Mouse (Mus musculus): ENCODE measurements around the gene Ppt2. TPM values are rescaled to one million over a fixed set of nuclear protein-coding genes. Genes with fewer than 3 reads are reported as not detected.

Ppt2 gene
- polyA plus RNA-seq, 1 experiment = 32.7 TPM

DNA sequence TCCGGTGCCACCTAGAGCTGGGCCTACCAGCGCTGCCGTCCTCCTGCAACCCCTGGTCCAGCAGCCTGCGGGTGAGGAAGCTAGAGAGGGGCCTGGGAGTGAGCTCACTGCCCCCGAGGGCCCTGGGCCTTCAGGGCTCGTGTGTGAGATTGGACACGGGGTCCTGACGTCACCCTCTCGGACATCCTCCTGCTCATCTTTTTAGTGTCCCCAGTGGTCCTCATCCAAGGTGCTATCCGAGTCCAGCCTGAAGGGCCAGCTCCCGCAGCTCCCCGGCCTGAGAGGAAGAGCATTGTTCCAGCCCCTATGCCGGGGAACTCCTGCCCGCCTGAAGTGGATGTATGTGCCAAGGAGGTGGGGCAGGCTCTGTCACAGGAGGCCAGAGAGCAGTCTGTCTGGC is 22.5 kb upstream of the Ppt2 start:
- TF ChIP-seq CTCF (IDR thresholded peaks at IDR 0.05; ENCODE audit: extremely low read depth, insufficient read depth, low read length) (no peak), POLR2A (IDR thresholded peaks at IDR 0.05; ENCODE audit: extremely low read depth, insufficient read depth, low read length) (no peak)
- Histone ChIP-seq H3K27ac (ENCODE audit: insufficient read depth, low read length) (no peak overlapping the region), H3K4me1 (ENCODE audit: control insufficient read depth, insufficient read depth, low read length) (peaks cover 2% of the 10 kb centered on the region), H3K4me3 (ENCODE audit: insufficient read depth, low read length) (no peak overlapping the region)

DNA sequence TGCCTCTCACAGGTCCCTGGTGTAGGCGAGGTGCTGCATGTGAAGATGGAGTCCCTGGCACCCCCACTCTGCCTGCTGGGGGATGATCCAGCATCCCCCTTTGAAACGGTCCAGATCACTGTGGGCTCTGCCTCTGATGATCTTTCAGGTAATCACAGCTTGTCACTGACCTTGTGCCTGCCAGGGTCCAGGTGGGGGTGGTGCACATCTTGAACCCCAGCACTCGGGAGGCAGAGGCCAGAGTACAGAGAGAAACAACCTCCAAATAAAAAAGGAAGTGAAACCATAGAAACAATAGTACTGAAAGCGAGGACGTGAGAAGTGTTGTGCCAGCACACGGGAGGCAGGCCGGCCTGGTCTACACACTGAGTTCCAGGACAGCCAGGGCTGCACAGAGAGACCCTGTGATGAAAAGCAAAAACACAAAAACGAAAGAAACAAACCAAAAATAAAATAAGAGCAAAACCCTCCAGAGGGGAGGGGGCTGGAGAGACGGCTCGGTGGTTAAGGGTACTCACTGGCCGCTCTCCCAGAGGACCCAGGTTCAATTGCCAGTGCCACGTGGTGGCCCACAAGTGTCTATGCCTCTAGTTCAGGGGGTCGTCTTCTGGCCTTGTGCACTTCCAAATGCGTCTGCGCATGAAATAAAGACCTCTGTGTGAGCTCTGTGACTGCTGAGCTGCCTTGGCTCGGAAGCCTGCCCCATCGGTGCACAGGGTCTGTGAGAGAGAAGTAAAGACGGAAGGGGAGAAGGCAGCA is 21.0 kb upstream of the Ppt2 start:
- H3K27ac ChIP-seq (ENCODE audit: insufficient read depth, low read length) = no peak overlapping the region
- no peak overlapping the region for H3K4me3 ChIP-seq (ENCODE audit: insufficient read depth, low read length)
- TF ChIP-seq CTCF (IDR thresholded peaks at IDR 0.05; ENCODE audit: extremely low read depth, insufficient read depth, low read length) (no peak), POLR2A (IDR thresholded peaks at IDR 0.05; ENCODE audit: extremely low read depth, insufficient read depth, low read length) (no peak)

DNA sequence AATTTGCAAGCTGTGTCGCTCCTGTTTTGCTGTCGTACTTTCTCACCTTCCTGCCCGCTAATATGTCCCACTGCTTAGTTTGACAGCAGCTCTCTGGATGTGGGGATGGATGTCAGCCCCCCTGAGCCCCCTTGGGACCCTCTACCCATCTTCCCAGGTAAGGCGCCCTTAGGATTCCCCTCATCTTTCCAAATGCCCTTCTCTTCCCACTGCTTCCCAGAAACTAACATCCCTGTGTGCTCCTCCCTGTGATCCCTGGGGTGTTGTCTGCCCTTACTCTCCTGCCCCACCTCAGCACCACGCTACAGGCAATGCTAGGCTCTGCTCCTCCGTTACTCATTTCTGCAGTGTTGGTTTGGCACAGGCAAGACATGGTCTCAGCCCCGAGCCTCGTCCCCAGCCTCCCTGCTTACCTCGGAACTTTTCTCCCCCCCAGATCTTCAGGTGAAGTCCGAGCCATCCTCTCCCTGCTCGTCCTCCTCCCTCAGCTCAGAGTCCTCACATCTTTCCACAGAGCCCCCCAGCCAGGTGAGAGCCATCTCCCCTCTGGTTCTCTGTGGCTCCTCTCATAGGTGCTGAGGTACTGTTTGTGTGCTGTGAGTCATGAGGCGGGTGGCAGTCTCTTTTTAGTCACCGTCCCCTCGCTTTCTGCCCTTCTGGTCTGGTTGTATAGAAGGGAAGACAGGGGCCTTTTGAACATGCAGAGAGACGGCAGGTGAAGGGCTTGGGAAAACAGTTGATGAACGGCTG is 20.0 kb upstream of the Ppt2 start:
- Histone ChIP-seq H3K27ac (ENCODE audit: insufficient read depth, low read length) (no peak overlapping the region), H3K4me1 (ENCODE audit: control insufficient read depth, insufficient read depth, low read length) (peaks cover 2% of the 10 kb centered on the region), H3K4me3 (ENCODE audit: insufficient read depth, low read length) (peak overlapping the region; percentile 62; the same call in 1 of the 2 replicates)
- no peak for TF ChIP-seq CTCF (IDR thresholded peaks at IDR 0.05; ENCODE audit: extremely low read depth, insufficient read depth, low read length)
- no peak for TF ChIP-seq POLR2A (IDR thresholded peaks at IDR 0.05; ENCODE audit: extremely low read depth, insufficient read depth, low read length)

More for the DNA sequence above, 21.0 kb upstream of the Ppt2 start:
- peaks cover 2% of the 10 kb centered on the region for H3K4me1 ChIP-seq (ENCODE audit: control insufficient read depth, insufficient read depth, low read length)

DNA sequence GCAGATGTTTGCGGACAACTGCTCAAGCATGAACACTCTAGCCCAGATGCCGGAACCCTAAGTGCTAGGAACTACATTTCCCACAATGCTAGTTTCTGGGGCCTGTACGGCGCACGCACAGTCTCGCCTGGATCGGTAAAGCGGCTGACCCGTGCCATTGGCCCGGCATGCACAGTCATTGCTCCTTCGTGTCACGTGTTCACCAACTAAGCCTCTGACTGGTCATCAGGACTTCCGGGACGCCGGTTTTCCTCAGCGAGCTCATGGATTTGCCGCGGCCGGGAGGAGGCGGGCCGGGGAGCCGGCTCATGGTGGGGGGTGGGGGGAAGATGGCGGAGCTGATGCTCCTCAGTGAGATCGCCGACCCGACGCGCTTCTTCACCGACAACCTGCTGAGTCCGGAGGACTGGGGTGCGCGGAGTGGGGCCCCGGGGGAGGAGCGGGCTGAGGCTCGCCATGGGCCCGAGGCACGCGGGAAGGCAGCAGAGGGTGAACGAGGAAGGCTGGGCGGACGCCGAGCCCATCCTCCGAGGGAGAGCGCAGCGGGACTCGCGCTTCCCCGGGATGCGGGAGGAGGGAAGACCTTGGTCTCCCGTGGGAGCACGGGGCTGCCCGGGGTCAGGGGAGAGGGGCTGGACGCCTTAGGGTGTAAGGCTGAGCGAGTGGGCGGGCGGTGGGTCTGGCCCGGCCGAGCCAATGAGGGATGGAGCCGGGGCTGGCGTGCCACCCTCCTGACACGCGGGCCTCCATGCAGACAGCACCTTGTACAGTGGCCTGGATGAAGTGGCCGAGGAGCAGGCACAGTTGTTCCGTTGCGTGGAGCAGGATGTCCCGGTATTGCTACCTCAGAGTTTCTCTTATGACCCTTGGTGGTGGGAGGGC is 18.8 kb upstream of the Ppt2 start, which contains the start of gene Atf6b:
Atf6b (plus strand) TSS at position 241 of the 882 bp plus-strand sequence.
- H3K4me1 ChIP-seq (ENCODE audit: control insufficient read depth, insufficient read depth, low read length) = peaks cover 2% of the 10 kb centered on the region
- TF ChIP-seq CTCF (IDR thresholded peaks at IDR 0.05; ENCODE audit: extremely low read depth, insufficient read depth, low read length) = no peak
- 0 out of 2 replicates have a peak, but pooled peaks have one; percentile 46 for TF ChIP-seq POLR2A (IDR thresholded peaks at IDR 0.05; ENCODE audit: extremely low read depth, insufficient read depth, low read length)
- H3K27ac ChIP-seq (ENCODE audit: insufficient read depth, low read length) = no peak within 1 kb of the TSS
- peak within 1 kb of the TSS; percentile 62 for H3K4me3 ChIP-seq (ENCODE audit: insufficient read depth, low read length)

DNA sequence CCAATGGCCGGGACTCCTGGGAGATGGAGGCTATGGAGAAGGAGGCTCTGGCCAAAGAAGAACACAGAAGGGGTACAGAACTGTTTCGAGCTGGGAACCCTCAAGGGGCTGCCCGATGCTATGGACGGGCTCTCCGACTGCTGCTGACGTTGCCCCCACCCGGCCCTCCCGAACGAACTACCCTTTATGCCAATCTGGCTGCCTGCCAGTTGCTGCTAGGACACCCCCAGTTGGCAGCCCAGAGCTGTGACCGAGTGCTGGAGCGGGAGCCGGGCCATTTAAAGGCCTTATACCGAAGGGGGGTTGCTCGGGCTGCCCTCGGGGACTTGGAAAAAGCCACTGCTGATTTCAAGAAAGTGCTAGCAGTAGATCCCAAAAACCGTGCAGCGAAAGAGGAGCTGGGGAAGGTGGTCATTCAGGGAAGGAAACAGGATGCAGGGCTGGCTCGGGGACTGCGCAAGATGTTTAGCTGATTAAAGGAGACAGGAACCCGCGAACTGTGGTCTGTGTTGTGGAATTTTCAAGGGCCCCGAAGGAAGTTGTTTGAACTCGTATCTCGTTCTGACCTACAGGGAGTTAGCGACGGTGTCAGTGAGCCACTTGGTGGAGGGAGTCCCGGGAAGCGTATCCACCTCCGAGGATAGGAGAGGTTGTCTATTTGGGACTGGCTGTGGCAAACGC is 17.7 kb upstream of the Ppt2 start:
- Histone ChIP-seq H3K27ac (ENCODE audit: insufficient read depth, low read length) (no peak overlapping the region), H3K4me1 (ENCODE audit: control insufficient read depth, insufficient read depth, low read length) (peaks cover 3% of the 10 kb centered on the region), H3K4me3 (ENCODE audit: insufficient read depth, low read length) (no peak overlapping the region)
- TF ChIP-seq POLR2A (IDR thresholded peaks at IDR 0.05; ENCODE audit: extremely low read depth, insufficient read depth, low read length) (no peak), CTCF (IDR thresholded peaks at IDR 0.05; ENCODE audit: extremely low read depth, insufficient read depth, low read length) (no peak)

DNA sequence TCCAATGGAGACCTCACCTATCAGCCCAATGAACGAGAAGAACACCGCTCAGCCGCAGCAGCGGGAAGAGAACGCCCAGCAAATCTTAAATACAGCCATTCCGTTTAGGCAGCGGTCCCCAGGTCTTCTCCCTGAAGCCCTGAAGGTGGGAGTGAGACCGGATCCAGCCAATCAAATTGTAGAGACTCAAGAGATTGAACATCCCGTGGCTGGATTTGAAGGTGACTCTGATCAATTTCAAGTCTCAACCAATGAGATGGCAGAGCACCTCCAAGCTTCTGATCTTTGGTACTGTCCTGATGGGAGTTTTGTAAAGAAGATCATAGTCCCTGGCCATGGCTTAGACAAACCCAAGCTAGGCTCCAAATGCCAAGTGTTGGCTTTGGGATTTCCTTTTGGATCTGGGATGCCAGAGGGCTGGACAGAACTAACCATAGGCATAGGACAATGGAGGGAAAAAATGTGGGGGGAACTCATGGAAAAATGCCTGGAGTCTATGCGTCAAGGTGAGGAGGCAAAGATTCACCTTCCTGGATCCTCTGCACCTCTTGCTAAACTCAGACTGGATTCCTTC is 17.0 kb upstream of the Ppt2 start:
- Histone ChIP-seq H3K27ac (ENCODE audit: insufficient read depth, low read length) (no peak overlapping the region), H3K4me1 (ENCODE audit: control insufficient read depth, insufficient read depth, low read length) (peaks cover 3% of the 10 kb centered on the region), H3K4me3 (ENCODE audit: insufficient read depth, low read length) (peak overlapping the region; percentile 60)
- no peak for TF ChIP-seq POLR2A (IDR thresholded peaks at IDR 0.05; ENCODE audit: extremely low read depth, insufficient read depth, low read length)
- TF ChIP-seq CTCF (IDR thresholded peaks at IDR 0.05; ENCODE audit: extremely low read depth, insufficient read depth, low read length) = no peak

DNA sequence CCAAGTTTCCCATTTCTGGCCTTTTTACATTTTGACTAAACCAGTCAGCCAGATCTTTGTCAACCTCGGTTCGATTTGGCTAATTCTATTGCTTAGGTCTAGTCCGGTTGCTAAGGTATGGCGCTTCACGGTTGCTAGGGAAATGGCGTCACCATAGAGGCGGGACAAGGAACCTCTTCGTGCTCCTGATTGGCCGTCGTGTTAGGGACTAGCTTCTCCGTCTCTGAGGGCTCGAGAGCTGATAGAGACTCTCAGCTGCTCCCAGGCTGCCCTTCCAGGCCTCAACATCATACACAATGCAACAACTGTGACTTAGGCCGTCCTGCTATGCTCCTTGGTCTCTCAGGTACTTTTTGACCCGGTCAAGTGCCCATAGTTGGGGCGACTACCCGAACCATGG is 16.3 kb upstream of the Ppt2 start, which contains the start of gene Fkbpl:
Fkbpl (plus strand) TSS at position 157 of the 400 bp plus-strand sequence.
- peak; percentile 85 for TF ChIP-seq POLR2A (IDR thresholded peaks at IDR 0.05; ENCODE audit: extremely low read depth, insufficient read depth, low read length)
- TF ChIP-seq CTCF (IDR thresholded peaks at IDR 0.05; ENCODE audit: extremely low read depth, insufficient read depth, low read length) = no peak
- Histone ChIP-seq H3K4me1 (ENCODE audit: control insufficient read depth, insufficient read depth, low read length) (peaks cover 3% of the 10 kb centered on the region), H3K4me3 (ENCODE audit: insufficient read depth, low read length) (peak within 1 kb of the TSS; percentile 60), H3K27ac (ENCODE audit: insufficient read depth, low read length) (no peak within 1 kb of the TSS)

DNA sequence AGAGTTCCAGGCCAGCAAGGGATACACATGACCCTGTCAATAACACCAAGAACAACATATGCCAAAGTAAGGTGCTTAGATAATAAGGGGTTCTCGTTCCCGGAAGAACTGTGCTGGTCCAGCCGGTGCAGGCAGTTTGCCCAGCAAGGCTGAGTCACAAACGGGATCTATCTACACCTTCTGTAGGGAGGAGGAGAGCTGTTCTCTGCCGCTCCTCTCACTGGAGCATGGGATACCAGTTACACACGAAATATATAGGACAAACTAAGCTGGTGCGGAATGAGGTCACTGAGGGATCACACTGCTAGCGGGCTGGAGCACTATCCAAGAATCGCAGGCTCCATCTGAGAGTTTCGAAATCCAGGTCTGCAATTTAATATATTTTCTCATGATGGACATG is 15.6 kb upstream of the Ppt2 start:
- TF ChIP-seq POLR2A (IDR thresholded peaks at IDR 0.05; ENCODE audit: extremely low read depth, insufficient read depth, low read length) (no peak), CTCF (IDR thresholded peaks at IDR 0.05; ENCODE audit: extremely low read depth, insufficient read depth, low read length) (no peak)
- Histone ChIP-seq H3K27ac (ENCODE audit: insufficient read depth, low read length) (no peak overlapping the region), H3K4me3 (ENCODE audit: insufficient read depth, low read length) (no peak overlapping the region)

More for the DNA sequence above, 15.6 kb upstream of the Ppt2 start:
- H3K4me1 ChIP-seq (ENCODE audit: control insufficient read depth, insufficient read depth, low read length) = peaks cover 3% of the 10 kb centered on the region

Data from cortical plate, adult 2 months (tissue).